Mouse (Mus musculus) stomach, postnatal 0 days (tissue): ENCODE results near the gene Tmem184b.

Experiments
- CTCF ChIP-seq: IDR thresholded peaks from 2 replicates; pipeline ENCODE4 v1.5.1; 2016; ENCODE audit warnings: antibody characterized with exemption, low read depth, mild to moderate bottlenecking, moderate library complexity
- EP300 ChIP-seq: optimal IDR thresholded peaks from 2 replicates; pipeline ENCODE3; 2016; ENCODE audit warnings: antibody characterized with exemption

- TF ChIP-seq CTCF (no peak), EP300 (no peak)
Observed at GRCm38 (mm10) chr15:79391447-79392093, 11.8 kb downstream of the Tmem184b start.
